Mouse (Mus musculus) small intestine, adult 2 months (tissue): ENCODE measurements around the gene Slit1.

Experiments
- CTCF ChIP-seq: fragments of 200-500 bp; IDR thresholded peaks from 2 replicates; pipeline ENCODE4 v1.5.1; 2012; ENCODE audit warnings: low read depth, mild to moderate bottlenecking, control low read depth, inconsistent platforms, low read length, moderate library complexity, mixed read lengths; ENCODE audit not compliant: insufficient replicate concordance, insufficient read length; ENCODE audit errors: extremely low read depth
- POLR2A ChIP-seq: fragments of 200-500 bp; IDR thresholded peaks from 2 replicates; pipeline ENCODE4 v1.6.1; 2012; ENCODE audit warnings: low read depth, mild to moderate bottlenecking, control low read depth, inconsistent platforms, low read length, moderate library complexity

DNA sequence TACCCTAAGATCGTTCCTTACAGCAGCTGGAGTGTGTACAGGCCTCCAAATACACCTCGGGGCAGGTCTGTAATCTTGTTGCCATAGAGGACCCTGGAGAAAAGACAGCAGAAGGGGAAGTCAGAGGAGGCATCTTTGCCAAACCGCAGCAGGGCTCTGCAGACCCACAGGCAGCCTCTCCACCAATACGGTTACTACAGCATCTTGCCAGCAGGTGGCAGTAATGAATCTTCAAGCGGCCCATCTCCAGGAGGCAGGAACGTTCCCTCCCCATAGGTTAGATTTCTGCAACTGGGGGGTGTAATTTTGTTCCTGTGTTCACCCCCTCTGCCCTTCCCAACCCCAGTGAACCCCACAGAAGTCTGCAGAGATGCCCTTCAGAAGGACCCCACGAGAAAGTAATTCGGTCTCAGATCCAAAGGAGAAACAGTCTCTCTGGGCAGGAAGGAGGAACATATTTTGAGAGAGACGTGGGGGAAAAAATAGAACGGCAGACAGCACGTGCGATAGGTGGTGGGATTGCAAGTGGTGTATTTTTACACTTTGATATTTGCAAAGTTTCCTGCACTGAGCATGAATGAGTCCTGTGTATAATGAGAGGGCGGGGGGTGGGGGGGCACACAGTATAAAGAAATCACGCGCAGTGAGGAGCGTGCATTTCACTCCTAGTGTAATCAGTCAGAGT lies 96.4 kb downstream of the Slit1 start:
- TF ChIP-seq CTCF (peak; percentile 78; the same call in 1 of the 2 replicates), POLR2A (no peak)
